Mouse (Mus musculus): ENCODE data around the gene Cby3. TPM values are rescaled to one million over a fixed set of nuclear protein-coding genes. Genes with fewer than 3 reads are reported as not detected.
A peak's percentile ranks its signal among the peaks of the same experiment; 100 is the strongest.
"Not testable (repeated sequence)": the region's sequence is repeated elsewhere in the genome, so short reads cannot be mapped to it uniquely, and the experiment has no call there.

Gene Cby3
- 1 to 10 TPM in 1 of 2 experiments, not detected in 1; 1.7 TPM for total RNA-seq (2021)
- long read RNA-seq, experiment 1: 0 reads
- long read RNA-seq, experiment 2: 0 reads

DNA sequence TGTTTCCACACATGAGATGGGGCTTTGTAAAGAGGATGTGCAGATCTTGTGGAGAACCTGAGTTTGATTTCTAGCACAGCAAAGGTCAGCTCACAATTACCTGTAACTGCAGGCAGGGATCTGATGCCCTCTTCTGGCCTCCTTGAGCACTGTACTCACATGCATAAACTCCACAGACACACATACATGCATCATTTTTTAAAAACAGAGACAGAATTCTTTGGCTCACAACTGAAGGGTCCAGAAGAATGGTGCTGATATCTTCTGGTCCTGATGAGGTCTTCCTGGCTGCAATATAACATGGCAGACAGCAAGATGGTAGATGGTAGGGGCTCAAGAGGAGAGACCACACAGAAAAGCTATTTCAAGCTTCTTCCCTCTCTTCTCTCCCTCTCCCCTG is at the start of gene Cby3:
Gene Cby3 (plus strand): TSS at position 301 of the 400 bp plus-strand sequence.
- DNase-seq (ENCODE audit: low spot score in 2 of 2): no peak
- H3K27ac ChIP-seq: no peak within 1 kb of the TSS
- TF ChIP-seq CTCF (conservative IDR thresholded peaks at IDR 0.05): 0 out of 2 replicates have a peak, but pooled peaks have one; percentile 14
- H3K4me3 ChIP-seq: no peak within 1 kb of the TSS

DNA sequence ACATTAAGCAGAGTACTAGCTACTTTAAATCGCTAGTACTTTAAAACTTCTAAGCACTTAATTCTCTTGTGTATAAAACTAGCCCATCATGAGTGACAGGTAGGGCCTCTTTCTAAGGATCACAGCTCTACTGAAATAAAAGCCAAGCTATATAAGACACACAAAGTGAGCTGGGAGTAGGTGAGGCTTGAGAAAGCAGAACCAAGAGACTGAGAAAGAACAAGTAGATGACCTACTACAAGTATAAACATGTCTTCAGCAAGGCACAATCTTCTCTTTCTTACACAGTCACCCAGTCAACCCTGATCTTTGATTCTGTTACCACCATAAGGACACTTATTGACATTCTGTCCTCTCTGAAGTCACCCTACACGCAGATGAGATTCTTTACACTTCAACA is 41.5 kb upstream of the Cby3 start:
- Histone ChIP-seq H3K27ac (no peak overlapping the region), H3K4me3 (no peak overlapping the region)
- TF ChIP-seq CTCF (conservative IDR thresholded peaks at IDR 0.05): no peak
- no peak for DNase-seq (ENCODE audit: low spot score in 2 of 2)

- TF ChIP-seq CTCF (conservative IDR thresholded peaks at IDR 0.05): peak; percentile 53
- DNase-seq (ENCODE audit: low spot score in 2 of 2); H3K27ac ChIP-seq; H3K4me3 ChIP-seq: not testable (repeated sequence)
Measured at GRCm38 (mm10) chr11:50319343-50319742, 34.9 kb upstream of the Cby3 start.

- no peak for TF ChIP-seq CTCF (conservative IDR thresholded peaks at IDR 0.05)
- H3K27ac ChIP-seq: no peak overlapping the region
- DNase-seq (ENCODE audit: low spot score in 2 of 2): no peak
- H3K4me3 ChIP-seq: no peak overlapping the region
Measured at GRCm38 (mm10) chr11:50321239-50321638, 33.0 kb upstream of the Cby3 start.

GRCm38 (mm10) chr11:50322345-50322744 is 31.9 kb upstream of the Cby3 start:
- H3K4me3 ChIP-seq: no peak overlapping the region
- no peak for DNase-seq (ENCODE audit: low spot score in 2 of 2)
- no peak overlapping the region for H3K27ac ChIP-seq
- no peak for TF ChIP-seq CTCF (conservative IDR thresholded peaks at IDR 0.05)

DNA sequence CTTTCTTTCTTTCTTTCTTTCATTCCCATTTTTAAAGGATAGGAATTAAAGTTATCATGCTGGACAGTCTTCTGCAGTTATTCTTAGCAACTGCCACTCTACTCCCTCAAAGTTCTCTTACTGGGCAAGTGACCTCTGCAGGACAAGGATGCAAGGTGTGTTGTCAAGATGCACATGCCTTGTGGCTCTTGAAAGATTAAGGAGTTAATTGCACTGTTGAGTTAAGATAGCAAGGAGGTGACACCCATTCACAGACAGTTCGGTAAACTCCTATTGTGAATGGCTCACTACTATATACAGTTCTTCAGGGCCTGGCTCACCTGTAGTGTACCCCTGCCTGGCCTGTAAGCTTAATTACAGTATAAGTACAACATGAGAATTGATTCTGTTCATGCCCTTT is 30.4 kb upstream of the Cby3 start:
- H3K4me3 ChIP-seq: peak overlapping the region; percentile 96
- no peak for TF ChIP-seq CTCF (conservative IDR thresholded peaks at IDR 0.05)

DNA sequence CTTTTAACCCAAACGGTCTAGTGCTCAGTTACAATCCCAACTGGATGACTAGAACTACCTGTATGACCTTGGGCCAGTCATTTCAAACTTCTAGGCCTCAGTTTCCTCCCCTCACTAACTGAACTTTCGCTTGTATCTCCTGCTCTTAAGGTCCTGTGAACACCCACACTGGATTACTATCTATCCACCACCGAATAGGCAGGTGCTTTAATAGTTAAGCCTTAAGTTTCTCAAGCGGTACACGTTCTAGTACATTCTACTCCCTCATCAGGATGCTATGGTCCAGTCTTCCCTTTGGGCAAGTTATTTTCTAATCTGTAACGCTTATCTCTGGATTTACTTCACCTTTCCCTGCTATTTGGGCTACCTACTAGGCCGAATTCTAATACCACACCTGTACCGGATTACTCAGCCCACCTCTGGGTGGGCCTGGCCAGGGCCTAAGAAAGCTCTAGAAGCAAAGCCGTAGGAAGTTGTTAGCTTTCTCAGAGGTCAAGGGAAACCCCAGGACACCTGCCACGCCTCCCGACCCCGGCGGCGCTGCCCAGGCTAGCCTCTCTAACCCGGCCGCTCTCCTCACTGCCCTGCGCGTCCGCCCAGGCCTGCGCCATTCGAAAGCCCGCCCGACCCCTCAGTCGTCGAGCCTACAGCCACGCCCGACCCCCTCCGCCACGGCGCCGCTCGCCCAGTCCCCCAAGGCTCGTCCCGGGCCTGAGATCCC is 29.4 kb upstream of the Cby3 start:
- peak overlapping the region; percentile 95 for H3K27ac ChIP-seq
- peak in 1 of 2 experiments; percentile 15 for DNase-seq (ENCODE audit: low spot score in 2 of 2)

More for the DNA sequence above, 30.4 kb upstream of the Cby3 start:
- H3K27ac ChIP-seq: no peak overlapping the region
- no peak for DNase-seq (ENCODE audit: low spot score in 2 of 2)

DNA sequence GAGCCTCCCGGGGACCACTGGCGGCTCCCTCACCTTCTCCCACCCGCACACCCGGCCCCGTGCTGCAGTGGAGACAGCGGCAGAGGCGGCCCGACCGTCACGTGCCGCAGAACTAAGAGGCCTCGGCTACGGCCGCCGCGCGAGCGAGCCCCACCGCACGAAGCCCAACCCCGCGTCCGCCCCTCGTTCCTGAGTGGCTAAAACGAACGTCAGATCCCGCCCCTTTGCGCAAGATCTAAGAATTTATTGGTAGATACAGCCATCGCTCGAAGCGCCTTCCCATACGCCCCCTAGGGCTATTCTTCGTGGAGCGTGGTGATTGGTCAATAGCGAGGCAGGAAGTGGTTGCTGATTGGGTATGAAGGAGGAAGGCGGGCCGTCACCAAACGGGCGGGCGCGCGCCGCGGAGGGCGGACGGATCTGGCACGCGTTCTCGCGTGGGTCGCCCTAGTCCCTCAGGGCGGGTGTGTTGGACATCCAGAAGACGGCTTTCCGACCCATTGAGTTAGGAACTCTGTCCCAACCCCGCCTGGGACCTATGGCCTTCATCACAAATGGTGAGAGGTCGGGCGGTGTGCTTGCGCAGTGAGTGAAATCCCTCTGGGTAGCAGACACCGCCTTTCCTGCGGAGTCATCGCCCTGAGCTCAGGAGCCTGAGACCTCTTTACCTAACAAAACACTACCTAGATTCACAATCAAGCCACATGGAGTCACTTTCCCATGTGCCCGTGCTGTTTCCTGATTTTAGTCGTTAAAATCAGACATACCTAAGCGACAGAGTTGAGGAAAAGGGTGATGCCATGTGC is 28.6 kb upstream of the Cby3 start, which contains the start of gene Canx:
Gene Canx (minus strand): TSS at position 178 of the 806 bp plus-strand sequence.
- TF ChIP-seq CTCF (conservative IDR thresholded peaks at IDR 0.05): peak; percentile 42
- Histone ChIP-seq H3K27ac (peak within 1 kb of the TSS; percentile 95), H3K4me3 (peak within 1 kb of the TSS; percentile 96)
- peak; percentile 99 for DNase-seq (ENCODE audit: low spot score in 2 of 2)

More for the DNA sequence above, 29.4 kb upstream of the Cby3 start:
- H3K4me3 ChIP-seq: peak overlapping the region; percentile 96
- TF ChIP-seq CTCF (conservative IDR thresholded peaks at IDR 0.05): no peak

DNA sequence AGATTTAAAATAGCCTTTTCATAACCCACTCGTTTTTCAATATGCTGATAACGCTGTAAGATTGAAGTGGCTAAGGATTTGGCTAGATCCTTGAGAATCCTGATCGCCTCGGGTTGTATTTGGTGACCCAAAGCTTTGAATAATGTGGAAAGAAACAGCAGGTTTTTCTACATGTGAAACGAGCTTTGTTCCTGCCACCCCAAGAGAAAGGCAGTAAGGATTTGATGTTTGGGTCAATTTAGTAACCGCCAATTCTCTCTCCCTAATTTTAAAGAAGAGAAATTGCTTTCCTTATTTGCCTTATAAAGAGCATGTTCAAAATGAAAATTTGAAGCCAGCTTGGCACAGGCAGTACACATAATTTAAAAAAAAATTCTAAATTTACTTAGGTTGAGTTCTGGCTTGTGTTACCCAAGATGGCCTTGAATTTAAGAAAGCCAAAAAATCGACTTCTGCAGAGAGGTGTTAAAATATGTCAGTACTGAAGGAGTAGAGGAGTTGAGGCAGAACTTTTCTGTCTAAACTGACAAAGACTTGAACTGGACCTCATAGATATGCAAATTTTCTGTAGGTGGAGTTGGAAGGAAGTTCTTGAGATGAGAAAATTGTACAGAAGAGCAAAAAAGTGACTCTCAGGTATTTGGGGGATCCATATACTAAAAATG is 27.8 kb upstream of the Cby3 start:
- no peak for DNase-seq (ENCODE audit: low spot score in 2 of 2)
- peak overlapping the region; percentile 96 for H3K4me3 ChIP-seq
- peak overlapping the region; percentile 90 for H3K27ac ChIP-seq
- no peak for TF ChIP-seq CTCF (conservative IDR thresholded peaks at IDR 0.05)

DNA sequence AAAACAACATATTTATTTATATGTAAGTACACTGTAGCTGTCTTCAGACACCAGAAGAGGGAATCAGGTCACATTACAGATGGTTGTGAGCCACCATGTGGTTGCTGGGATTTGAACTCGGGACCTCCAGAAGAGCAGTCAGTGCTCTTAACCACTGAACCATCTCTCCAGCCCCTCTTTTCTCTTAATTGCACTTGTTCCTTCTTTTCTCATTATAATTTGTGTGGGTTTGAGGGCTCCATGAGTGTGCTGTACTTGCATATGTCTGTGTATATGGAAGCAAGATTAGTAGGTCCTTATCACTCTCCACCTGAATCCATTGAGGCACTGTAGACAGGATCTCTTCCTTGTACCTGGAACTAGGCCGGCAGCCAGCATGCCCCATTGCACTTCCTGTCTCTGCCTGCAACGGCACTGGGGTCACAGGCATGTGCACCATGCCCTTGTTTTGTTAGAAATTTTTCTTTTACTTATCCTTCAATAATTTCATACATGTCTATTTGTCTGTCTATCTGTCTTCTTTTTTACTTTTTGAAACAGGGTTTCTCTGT is 26.1 kb upstream of the Cby3 start:
- H3K27ac ChIP-seq: no peak overlapping the region
- no peak overlapping the region for H3K4me3 ChIP-seq
- DNase-seq (ENCODE audit: low spot score in 2 of 2): no peak
- TF ChIP-seq CTCF (conservative IDR thresholded peaks at IDR 0.05): no peak

GRCm38 (mm10) chr11:50329378-50329777 is 24.9 kb upstream of the Cby3 start:
- Histone ChIP-seq H3K4me3 (no peak overlapping the region), H3K27ac (no peak overlapping the region)
- no peak for DNase-seq (ENCODE audit: low spot score in 2 of 2)
- no peak for TF ChIP-seq CTCF (conservative IDR thresholded peaks at IDR 0.05)

- no peak for TF ChIP-seq CTCF (conservative IDR thresholded peaks at IDR 0.05)
- Histone ChIP-seq H3K4me3 (no peak overlapping the region), H3K27ac (no peak overlapping the region)
- DNase-seq (ENCODE audit: low spot score in 2 of 2): no peak
Measured at GRCm38 (mm10) chr11:50333181-50333580, 21.1 kb upstream of the Cby3 start.
